Mouse (Mus musculus): ENCODE measurements around the gene Nupl1. TPM values are rescaled to one million over a fixed set of nuclear protein-coding genes. Genes with fewer than 3 reads are reported as not detected.

Nupl1 gene
- total and polyA plus RNA-seq, 3 experiments = not detected

GRCm38 (mm10) chr14:60137812-60138211 is 113.4 kb downstream of the Nupl1 start:
- Histone ChIP-seq H3K36me3 (ENCODE audit: control insufficient read depth in 1 of 2, insufficient read depth in 2 of 2, low read length in 2 of 2) (no peaks in the 10 kb centered on the region), H3K27me3 (ENCODE audit: control insufficient read depth in 1 of 2, insufficient read depth in 2 of 2, low read length in 2 of 2) (no peaks in the 10 kb centered on the region; a peak in 1 of 4 replicates), H3K9ac (ENCODE audit: control insufficient read depth, low read depth, low read length, poor library complexity, severe bottlenecking) (no peak overlapping the region), H3K4me3 (ENCODE audit: control insufficient read depth in 1 of 2, insufficient read depth in 1 of 2, low read depth in 2 of 2, low read length in 2 of 2) (no peak overlapping the region), H3K27ac (ENCODE audit: control insufficient read depth, low read depth, low read length) (no peak overlapping the region), H3K4me1 (ENCODE audit: control insufficient read depth in 1 of 2, insufficient read depth in 2 of 2, low read length in 2 of 2) (no peaks in the 10 kb centered on the region), H3K9me3 (replicated peaks; ENCODE audit: insufficient read depth, low read length) (no peaks in the 10 kb centered on the region), H3K79me2 (ENCODE audit: control insufficient read depth, insufficient read depth, low read length, poor library complexity) (no peaks in the 10 kb centered on the region)
- no peak for TF ChIP-seq SIN3A (IDR thresholded peaks at IDR 0.05; ENCODE audit: low read length)
- TF ChIP-seq ZNF384 (IDR thresholded peaks at IDR 0.05; ENCODE audit: low read depth, low read length) = no peak
- TF ChIP-seq USF1 (IDR thresholded peaks at IDR 0.05; ENCODE audit: low read depth, low read length) = no peak
- TF ChIP-seq HCFC1 (IDR thresholded peaks at IDR 0.05; ENCODE audit: low read depth, low read length) = no peak
- TF ChIP-seq MYC (IDR thresholded peaks at IDR 0.05; ENCODE audit: low read depth, low read length) = no peak
- TF ChIP-seq E2F4 (IDR thresholded peaks at IDR 0.05; ENCODE audit: borderline replicate concordance, low read depth, low read length) = no peak
- TF ChIP-seq ZC3H11A (IDR thresholded peaks at IDR 0.05; ENCODE audit: low read depth, low read length) = no peak
- no peak for TF ChIP-seq UBTF (IDR thresholded peaks at IDR 0.05; ENCODE audit: borderline replicate concordance, insufficient read depth, low read depth, low read length)
- no peak for TF ChIP-seq POLR2AphosphoS5 (IDR thresholded peaks at IDR 0.05; ENCODE audit: borderline replicate concordance, low read depth, low read length)
- no peak for DNase-seq (ENCODE audit: low read depth, low spot score)

GRCm38 (mm10) chr14:60135801-60136200 is 115.4 kb downstream of the Nupl1 start:
- no peaks in the 10 kb centered on the region; a peak in 1 of 4 replicates for H3K27me3 ChIP-seq (ENCODE audit: control insufficient read depth in 1 of 2, insufficient read depth in 2 of 2, low read length in 2 of 2)
- no peak overlapping the region for H3K9ac ChIP-seq (ENCODE audit: control insufficient read depth, low read depth, low read length, poor library complexity, severe bottlenecking)
- DNase-seq (ENCODE audit: low read depth, low spot score) = no peak
- H3K79me2 ChIP-seq (ENCODE audit: control insufficient read depth, insufficient read depth, low read length, poor library complexity) = no peaks in the 10 kb centered on the region
- no peaks in the 10 kb centered on the region for H3K4me1 ChIP-seq (ENCODE audit: control insufficient read depth in 1 of 2, insufficient read depth in 2 of 2, low read length in 2 of 2)
- TF ChIP-seq POLR2AphosphoS5 (IDR thresholded peaks at IDR 0.05; ENCODE audit: borderline replicate concordance, low read depth, low read length) (no peak), USF1 (IDR thresholded peaks at IDR 0.05; ENCODE audit: low read depth, low read length) (no peak), USF2 (IDR thresholded peaks at IDR 0.05; ENCODE audit: borderline replicate concordance in 1 of 2, insufficient read depth in 1 of 2, low read depth in 1 of 2, low read length in 2 of 2) (no peak), NELFE (IDR thresholded peaks at IDR 0.05; ENCODE audit: low read depth, low read length) (no peak), SIN3A (IDR thresholded peaks at IDR 0.05; ENCODE audit: low read length) (no peak), CTCF (IDR thresholded peaks at IDR 0.05 in 2 of 3, conservative IDR thresholded peaks at IDR 0.05 in 1 of 3; ENCODE audit: control insufficient read depth in 1 of 3, insufficient read depth in 1 of 3, low read depth in 2 of 3, low read length in 3 of 3, poor library complexity in 1 of 3, severe bottlenecking in 1 of 3) (no peak)
- H3K27ac ChIP-seq (ENCODE audit: control insufficient read depth, low read depth, low read length) = no peak overlapping the region
- no peaks in the 10 kb centered on the region for H3K36me3 ChIP-seq (ENCODE audit: control insufficient read depth in 1 of 2, insufficient read depth in 2 of 2, low read length in 2 of 2)
- H3K4me3 ChIP-seq (ENCODE audit: control insufficient read depth in 1 of 2, insufficient read depth in 1 of 2, low read depth in 2 of 2, low read length in 2 of 2) = no peak overlapping the region
- no peaks in the 10 kb centered on the region for H3K9me3 ChIP-seq (replicated peaks; ENCODE audit: insufficient read depth, low read length)

GRCm38 (mm10) chr14:60134720-60135119 is 116.5 kb downstream of the Nupl1 start:
- Histone ChIP-seq H3K4me1 (ENCODE audit: control insufficient read depth in 1 of 2, insufficient read depth in 2 of 2, low read length in 2 of 2) (no peaks in the 10 kb centered on the region), H3K9ac (ENCODE audit: control insufficient read depth, low read depth, low read length, poor library complexity, severe bottlenecking) (no peak overlapping the region), H3K4me3 (ENCODE audit: control insufficient read depth in 1 of 2, insufficient read depth in 1 of 2, low read depth in 2 of 2, low read length in 2 of 2) (no peak overlapping the region), H3K36me3 (ENCODE audit: control insufficient read depth in 1 of 2, insufficient read depth in 2 of 2, low read length in 2 of 2) (no peaks in the 10 kb centered on the region), H3K27ac (ENCODE audit: control insufficient read depth, low read depth, low read length) (no peak overlapping the region), H3K79me2 (ENCODE audit: control insufficient read depth, insufficient read depth, low read length, poor library complexity) (no peaks in the 10 kb centered on the region), H3K27me3 (ENCODE audit: control insufficient read depth in 1 of 2, insufficient read depth in 2 of 2, low read length in 2 of 2) (no peaks in the 10 kb centered on the region; a peak in 1 of 4 replicates), H3K9me3 (replicated peaks; ENCODE audit: insufficient read depth, low read length) (no peaks in the 10 kb centered on the region)
- TF ChIP-seq EP300 (IDR thresholded peaks at IDR 0.05; ENCODE audit: low read depth in 1 of 2, low read length in 2 of 2) (no peak), CHD2 (IDR thresholded peaks at IDR 0.05; ENCODE audit: low read length) (no peak), RAD21 (IDR thresholded peaks at IDR 0.05; ENCODE audit: low read depth, low read length) (no peak), JUND (IDR thresholded peaks at IDR 0.05; ENCODE audit: low read depth, low read length) (no peak), BHLHE40 (IDR thresholded peaks at IDR 0.05; ENCODE audit: borderline replicate concordance, low read depth, low read length) (no peak), ZNF384 (IDR thresholded peaks at IDR 0.05; ENCODE audit: low read depth, low read length) (no peak), POLR2A (IDR thresholded peaks at IDR 0.05; ENCODE audit: control insufficient read depth in 1 of 2, insufficient read depth in 1 of 2, low read depth in 1 of 2, low read length in 2 of 2, poor library complexity in 1 of 2) (no peak), MEF2A (IDR thresholded peaks at IDR 0.05; ENCODE audit: extremely low read depth, insufficient replicate concordance, low read depth, low read length, poor library complexity, severe bottlenecking) (no peak), TAL1 (IDR thresholded peaks at IDR 0.05; ENCODE audit: low read length) (no peak), USF1 (IDR thresholded peaks at IDR 0.05; ENCODE audit: low read depth, low read length) (no peak), ZC3H11A (IDR thresholded peaks at IDR 0.05; ENCODE audit: low read depth, low read length) (no peak)
- DNase-seq (ENCODE audit: low read depth, low spot score) = no peak
